Mouse (Mus musculus): Measurements from ENCODE around the gene Rab6b.

The Rab6b gene

DNA sequence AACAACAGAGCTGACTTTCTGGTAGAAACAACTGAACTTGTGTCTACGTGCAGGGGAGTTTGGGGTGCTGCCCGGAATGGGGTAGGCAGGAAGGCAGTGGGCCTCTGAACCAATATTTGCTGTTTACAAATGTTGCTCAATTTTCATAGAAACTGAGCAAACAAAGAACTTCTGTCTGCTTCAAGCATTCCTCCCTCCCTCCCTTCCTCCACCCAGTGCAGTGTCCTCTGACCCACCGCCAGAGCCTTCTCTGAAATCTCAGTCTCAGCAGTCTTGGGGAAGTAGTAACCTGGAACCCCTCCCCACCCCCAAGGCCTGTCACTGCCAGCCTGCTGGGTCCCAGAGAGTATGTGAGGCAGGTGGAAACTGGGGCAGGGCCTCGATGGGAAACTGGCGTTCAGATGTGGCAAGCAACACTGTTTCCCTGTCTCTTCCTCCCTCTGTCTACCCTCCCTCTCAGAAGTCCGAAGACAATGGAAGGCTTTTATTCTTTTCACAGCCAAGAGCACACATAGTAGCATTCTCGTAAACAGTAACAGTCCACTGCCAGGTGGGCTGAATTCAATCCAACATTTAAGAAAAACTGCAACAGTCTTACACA is 123.1 kb downstream of the Rab6b start:
- peaks cover 30% of the 10 kb centered on the region for H3K4me1 ChIP-seq (replicated peaks; ENCODE audit: low read depth, low read length)
- TF ChIP-seq NANOG (IDR thresholded peaks at IDR 0.05; ENCODE audit: borderline replicate concordance, low read length) (no peak), POU5F1 (IDR thresholded peaks at IDR 0.05; ENCODE audit: borderline replicate concordance, low read length) (no peak), CTCF (conservative IDR thresholded peaks at IDR 0.05; ENCODE audit: low read length) (no peak)
- H3K9me3 ChIP-seq (ENCODE audit: low read length), result no peaks in the 10 kb centered on the region
- peaks cover 10% of the 10 kb centered on the region for H3K27me3 ChIP-seq (ENCODE audit: insufficient read depth, low read length)
- H3K36me3 ChIP-seq (ENCODE audit: insufficient read depth, low read length), result no peaks in the 10 kb centered on the region
- H3K4me3 ChIP-seq (replicated peaks; ENCODE audit: low read length), result no peak overlapping the region
